Mouse (Mus musculus): ENCODE results near the gene B4galt4.

GRCm38 (mm10) chr16:38781946-38782345 lies 39.9 kb downstream of the B4galt4 start:
- TF ChIP-seq TAL1 (IDR thresholded peaks at IDR 0.05; ENCODE audit: low read length) (no peak), NRF1 (IDR thresholded peaks at IDR 0.05; ENCODE audit: insufficient read depth, low read depth, low read length, poor library complexity, severe bottlenecking) (no peak), CTCF (IDR thresholded peaks at IDR 0.05 in 2 of 3, conservative IDR thresholded peaks at IDR 0.05 in 1 of 3; ENCODE audit: control insufficient read depth in 1 of 3, insufficient read depth in 1 of 3, low read depth in 2 of 3, low read length in 3 of 3, poor library complexity in 1 of 3, severe bottlenecking in 1 of 3) (no peak), POLR2A (IDR thresholded peaks at IDR 0.05; ENCODE audit: control insufficient read depth in 1 of 2, insufficient read depth in 1 of 2, low read depth in 1 of 2, low read length in 2 of 2, poor library complexity in 1 of 2) (no peak), JUND (IDR thresholded peaks at IDR 0.05; ENCODE audit: low read depth, low read length) (no peak), MAFK (IDR thresholded peaks at IDR 0.05; ENCODE audit: borderline replicate concordance, low read depth, low read length) (no peak), EP300 (IDR thresholded peaks at IDR 0.05; ENCODE audit: low read depth in 1 of 2, low read length in 2 of 2) (no peak)
